Mouse (Mus musculus): ENCODE results near the gene Adgrv1. TPM values are rescaled to one million over a fixed set of nuclear protein-coding genes. Genes with fewer than 3 reads are reported as not detected.
"Not testable (repeated sequence)": the region's sequence is repeated elsewhere in the genome, so short reads cannot be mapped to it uniquely, and the experiment has no call there.

Gene Adgrv1
- polyA plus RNA-seq, 1 experiment from 2014 or later: 54.5 TPM

- WGBS: 81% methylated on average over 6 of the region's 6 CpGs
- Histone ChIP-seq H3K27ac (ENCODE audit: low read depth, low read length) (no peak overlapping the region), H3K9ac (ENCODE audit: low read depth, low read length) (no peak overlapping the region), H3K9me3 (ENCODE audit: control insufficient read depth, low read length) (no peaks in the 10 kb centered on the region), H3K4me1 (replicated peaks; ENCODE audit: control insufficient read depth, insufficient read depth, low read length) (no peaks in the 10 kb centered on the region), H3K36me3 (ENCODE audit: control insufficient read depth, insufficient read depth, low read length) (no peaks in the 10 kb centered on the region), H3K4me3 (ENCODE audit: low read depth, low read length) (no peak overlapping the region), H3K4me2 (replicated peaks; ENCODE audit: low read depth, low read length) (no peak overlapping the region), H3K27me3 (ENCODE audit: control insufficient read depth, insufficient read depth, low read length) (no peaks in the 10 kb centered on the region)
- DNase-seq (ENCODE audit: low spot score) (no peak), ATAC-seq (ENCODE audit: low FRiP score) (no peak)
These were observed 350.8 kb downstream of the Adgrv1 start for GRCm38 (mm10) chr13:81282193-81282592.

- H3K4me2 ChIP-seq (replicated peaks; ENCODE audit: low read depth, low read length): no peak overlapping the region
- H3K9ac ChIP-seq (ENCODE audit: low read depth, low read length): no peak overlapping the region
- WGBS: 97% methylated on average over 1 of the region's 1 CpGs
These were observed 352.2 kb downstream of the Adgrv1 start for GRCm38 (mm10) chr13:81280650-81281229.

GRCm38 (mm10) chr13:81279351-81279736, 353.6 kb downstream of the Adgrv1 start:
- Histone ChIP-seq H3K27me3 (ENCODE audit: control insufficient read depth, insufficient read depth, low read length) (no peaks in the 10 kb centered on the region), H3K36me3 (ENCODE audit: control insufficient read depth, insufficient read depth, low read length) (no peaks in the 10 kb centered on the region), H3K4me1 (replicated peaks; ENCODE audit: control insufficient read depth, insufficient read depth, low read length) (no peaks in the 10 kb centered on the region), H3K9ac (ENCODE audit: low read depth, low read length) (no peak overlapping the region), H3K9me3 (ENCODE audit: control insufficient read depth, low read length) (no peaks in the 10 kb centered on the region), H3K4me3 (ENCODE audit: low read depth, low read length) (no peak overlapping the region), H3K4me2 (replicated peaks; ENCODE audit: low read depth, low read length) (no peak overlapping the region), H3K27ac (ENCODE audit: low read depth, low read length) (no peak overlapping the region)
- 88% methylated on average over 5 of the region's 5 CpGs for WGBS
- DNase-seq (ENCODE audit: low spot score) (no peak), ATAC-seq (ENCODE audit: low FRiP score) (no peak)

More at GRCm38 (mm10) chr13:81280650-81281229, 352.2 kb downstream of the Adgrv1 start:
- no peak for ATAC-seq (ENCODE audit: low FRiP score)
- no peaks in the 10 kb centered on the region for H3K36me3 ChIP-seq (ENCODE audit: control insufficient read depth, insufficient read depth, low read length)
- no peaks in the 10 kb centered on the region for H3K9me3 ChIP-seq (ENCODE audit: control insufficient read depth, low read length)
- no peak overlapping the region for H3K4me3 ChIP-seq (ENCODE audit: low read depth, low read length)
- DNase-seq (ENCODE audit: low spot score): no peak
- H3K4me1 ChIP-seq (replicated peaks; ENCODE audit: control insufficient read depth, insufficient read depth, low read length): no peaks in the 10 kb centered on the region
- no peak overlapping the region for H3K27ac ChIP-seq (ENCODE audit: low read depth, low read length)
- no peaks in the 10 kb centered on the region for H3K27me3 ChIP-seq (ENCODE audit: control insufficient read depth, insufficient read depth, low read length)

- Histone ChIP-seq H3K27ac (ENCODE audit: low read depth, low read length) (no peak overlapping the region), H3K36me3 (ENCODE audit: control insufficient read depth, insufficient read depth, low read length) (no peaks in the 10 kb centered on the region), H3K4me3 (ENCODE audit: low read depth, low read length) (no peak overlapping the region), H3K4me2 (replicated peaks; ENCODE audit: low read depth, low read length) (no peak overlapping the region), H3K9me3 (ENCODE audit: control insufficient read depth, low read length) (no peaks in the 10 kb centered on the region), H3K27me3 (ENCODE audit: control insufficient read depth, insufficient read depth, low read length) (no peaks in the 10 kb centered on the region), H3K9ac (ENCODE audit: low read depth, low read length) (no peak overlapping the region), H3K4me1 (replicated peaks; ENCODE audit: control insufficient read depth, insufficient read depth, low read length) (no peaks in the 10 kb centered on the region)
- WGBS: 90% methylated on average over 2 of the region's 2 CpGs
- no peak for DNase-seq (ENCODE audit: low spot score)
- no peak for ATAC-seq (ENCODE audit: low FRiP score)
These were observed 354.1 kb downstream of the Adgrv1 start for GRCm38 (mm10) chr13:81278669-81279350.

GRCm38 (mm10) chr13:81273837-81274236, 359.1 kb downstream of the Adgrv1 start:
- H3K9ac ChIP-seq (ENCODE audit: low read depth, low read length): no peak overlapping the region
- no peak for ATAC-seq (ENCODE audit: low FRiP score)
- H3K27me3 ChIP-seq (ENCODE audit: control insufficient read depth, insufficient read depth, low read length): no peaks in the 10 kb centered on the region
- H3K4me3 ChIP-seq (ENCODE audit: low read depth, low read length): no peak overlapping the region
- no peaks in the 10 kb centered on the region for H3K9me3 ChIP-seq (ENCODE audit: control insufficient read depth, low read length)
- H3K4me1 ChIP-seq (replicated peaks; ENCODE audit: control insufficient read depth, insufficient read depth, low read length): no peaks in the 10 kb centered on the region
- H3K36me3 ChIP-seq (ENCODE audit: control insufficient read depth, insufficient read depth, low read length): no peaks in the 10 kb centered on the region
- WGBS: 93% methylated on average over 1 of the region's 1 CpGs
- no peak overlapping the region for H3K4me2 ChIP-seq (replicated peaks; ENCODE audit: low read depth, low read length)
- DNase-seq (ENCODE audit: low spot score): no peak
- no peak overlapping the region for H3K27ac ChIP-seq (ENCODE audit: low read depth, low read length)

- H3K9ac ChIP-seq (ENCODE audit: low read depth, low read length): no peak overlapping the region
- 92% methylated on average over 6 of the region's 6 CpGs for WGBS
- no peaks in the 10 kb centered on the region for H3K27me3 ChIP-seq (ENCODE audit: control insufficient read depth, insufficient read depth, low read length)
- H3K4me3 ChIP-seq (ENCODE audit: low read depth, low read length): no peak overlapping the region
- H3K4me1 ChIP-seq (replicated peaks; ENCODE audit: control insufficient read depth, insufficient read depth, low read length): no peaks in the 10 kb centered on the region
- H3K4me2 ChIP-seq (replicated peaks; ENCODE audit: low read depth, low read length): no peak overlapping the region
- DNase-seq (ENCODE audit: low spot score): no peak
- no peak for ATAC-seq (ENCODE audit: low FRiP score)
- no peak overlapping the region for H3K27ac ChIP-seq (ENCODE audit: low read depth, low read length)
- no peaks in the 10 kb centered on the region for H3K36me3 ChIP-seq (ENCODE audit: control insufficient read depth, insufficient read depth, low read length)
- no peaks in the 10 kb centered on the region for H3K9me3 ChIP-seq (ENCODE audit: control insufficient read depth, low read length)
These were observed 362.6 kb downstream of the Adgrv1 start for GRCm38 (mm10) chr13:81270396-81270795.

GRCm38 (mm10) chr13:81269056-81269455, 363.9 kb downstream of the Adgrv1 start:
- DNase-seq (ENCODE audit: low spot score) (no peak), ATAC-seq (ENCODE audit: low FRiP score) (no peak)
- no peaks in the 10 kb centered on the region for H3K36me3 ChIP-seq (ENCODE audit: control insufficient read depth, insufficient read depth, low read length)
- H3K27ac ChIP-seq (ENCODE audit: low read depth, low read length): no peak overlapping the region
- H3K9me3 ChIP-seq (ENCODE audit: control insufficient read depth, low read length): no peaks in the 10 kb centered on the region
- H3K4me1 ChIP-seq (replicated peaks; ENCODE audit: control insufficient read depth, insufficient read depth, low read length): no peaks in the 10 kb centered on the region
- 84% methylated on average over 6 of the region's 6 CpGs for WGBS
- H3K4me3 ChIP-seq (ENCODE audit: low read depth, low read length): no peak overlapping the region
- no peak overlapping the region for H3K9ac ChIP-seq (ENCODE audit: low read depth, low read length)
- H3K4me2 ChIP-seq (replicated peaks; ENCODE audit: low read depth, low read length): no peak overlapping the region
- no peaks in the 10 kb centered on the region for H3K27me3 ChIP-seq (ENCODE audit: control insufficient read depth, insufficient read depth, low read length)

- not testable (repeated sequence) for H3K4me3 ChIP-seq (ENCODE audit: low read depth, low read length); ATAC-seq (ENCODE audit: low FRiP score); H3K9ac ChIP-seq (ENCODE audit: low read depth, low read length); H3K9me3 ChIP-seq (ENCODE audit: control insufficient read depth, low read length); H3K27ac ChIP-seq (ENCODE audit: low read depth, low read length); H3K4me2 ChIP-seq (replicated peaks; ENCODE audit: low read depth, low read length); H3K36me3 ChIP-seq (ENCODE audit: control insufficient read depth, insufficient read depth, low read length); DNase-seq (ENCODE audit: low spot score); H3K4me1 ChIP-seq (replicated peaks; ENCODE audit: control insufficient read depth, insufficient read depth, low read length); H3K27me3 ChIP-seq (ENCODE audit: control insufficient read depth, insufficient read depth, low read length)
- 81% methylated on average over 4 of the region's 4 CpGs for WGBS
These were observed 365.5 kb downstream of the Adgrv1 start for GRCm38 (mm10) chr13:81267489-81267888.

- no peak overlapping the region for H3K9ac ChIP-seq (ENCODE audit: low read depth, low read length)
- no peaks in the 10 kb centered on the region for H3K9me3 ChIP-seq (ENCODE audit: control insufficient read depth, low read length)
- no peaks in the 10 kb centered on the region for H3K4me1 ChIP-seq (replicated peaks; ENCODE audit: control insufficient read depth, insufficient read depth, low read length)
- H3K4me2 ChIP-seq (replicated peaks; ENCODE audit: low read depth, low read length): no peak overlapping the region
- 90% methylated on average over 1 of the region's 1 CpGs for WGBS
- H3K4me3 ChIP-seq (ENCODE audit: low read depth, low read length): no peak overlapping the region
- no peak overlapping the region for H3K27ac ChIP-seq (ENCODE audit: low read depth, low read length)
- DNase-seq (ENCODE audit: low spot score) (no peak), ATAC-seq (ENCODE audit: low FRiP score) (no peak)
- H3K27me3 ChIP-seq (ENCODE audit: control insufficient read depth, insufficient read depth, low read length): no peaks in the 10 kb centered on the region
- H3K36me3 ChIP-seq (ENCODE audit: control insufficient read depth, insufficient read depth, low read length): no peaks in the 10 kb centered on the region
These were observed 368.5 kb downstream of the Adgrv1 start for GRCm38 (mm10) chr13:81264465-81264864.

Data from hindbrain, embryonic 11.5 days (tissue).